Mouse (Mus musculus) thymus, postnatal 4 days (tissue): ENCODE measurements at regions not wholly inside any gene's neighbourhood (a gene's known extent, or its start where the extent isn't known, plus 50 kb on each side); places are given as distances from the start of the nearest gene placed in this dataset.

Experiments
- DNase-seq: peaks from one replicate; pipeline ENCODE4 v3.0.0; 2021

DNA sequence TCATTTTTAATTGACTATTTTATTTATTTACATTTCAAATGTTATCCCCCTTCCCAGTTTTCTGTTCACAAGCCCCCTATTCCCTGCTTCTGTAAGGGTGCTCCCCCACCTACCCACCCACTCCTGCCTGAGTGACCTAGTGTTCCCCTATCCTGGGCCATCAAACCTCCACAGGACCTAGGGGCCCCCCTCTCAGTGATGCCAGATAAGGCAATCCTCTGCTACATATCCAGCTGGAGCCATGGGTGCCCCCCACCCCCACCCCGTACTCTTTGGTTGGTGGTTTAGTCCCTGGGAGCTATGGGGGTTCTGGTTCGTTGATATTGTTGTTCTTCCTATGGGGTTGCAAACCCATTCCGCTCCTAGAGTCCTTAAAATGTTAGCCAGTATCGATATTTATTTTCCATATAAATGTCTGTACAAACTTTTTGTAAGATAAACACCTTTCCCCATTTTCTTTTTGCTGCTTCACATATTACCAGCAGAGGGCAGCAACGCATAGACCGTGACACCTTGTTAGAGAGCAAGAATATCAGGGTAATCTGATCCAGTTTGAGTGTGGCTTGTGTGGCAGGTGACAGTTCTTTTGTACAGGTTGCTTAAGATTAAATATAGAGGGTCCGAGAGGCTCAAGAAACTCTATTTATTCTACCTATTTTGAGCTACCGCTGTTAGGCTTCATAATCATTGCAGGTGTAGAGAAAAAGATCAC, 177.2 kb upstream of the Scn7a start:
- peak; percentile 10 for DNase-seq

GRCm38 (mm10) chr2:66941188-66941587, 156.5 kb upstream of the Scn7a start:
- no peak for DNase-seq

DNA sequence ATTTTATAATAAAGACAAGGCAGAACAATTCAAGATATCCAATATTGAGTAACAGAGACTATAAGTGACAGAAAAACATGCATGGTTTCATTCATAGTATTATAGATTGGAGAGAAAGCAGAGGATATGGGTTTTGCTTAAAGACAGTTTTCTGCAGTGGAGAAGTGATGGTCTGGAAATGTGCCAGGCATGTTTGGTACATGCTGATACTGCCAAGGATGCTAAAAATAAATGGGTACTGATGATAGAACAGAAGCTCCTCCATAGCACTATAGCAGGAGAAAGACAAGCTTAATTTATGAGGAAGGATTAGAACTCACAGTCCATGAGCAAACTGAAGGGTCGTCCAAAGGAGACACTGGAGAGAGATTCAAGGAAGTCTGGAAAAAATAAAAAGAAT, 113.3 kb upstream of the Scn7a start:
- no peak for DNase-seq

DNA sequence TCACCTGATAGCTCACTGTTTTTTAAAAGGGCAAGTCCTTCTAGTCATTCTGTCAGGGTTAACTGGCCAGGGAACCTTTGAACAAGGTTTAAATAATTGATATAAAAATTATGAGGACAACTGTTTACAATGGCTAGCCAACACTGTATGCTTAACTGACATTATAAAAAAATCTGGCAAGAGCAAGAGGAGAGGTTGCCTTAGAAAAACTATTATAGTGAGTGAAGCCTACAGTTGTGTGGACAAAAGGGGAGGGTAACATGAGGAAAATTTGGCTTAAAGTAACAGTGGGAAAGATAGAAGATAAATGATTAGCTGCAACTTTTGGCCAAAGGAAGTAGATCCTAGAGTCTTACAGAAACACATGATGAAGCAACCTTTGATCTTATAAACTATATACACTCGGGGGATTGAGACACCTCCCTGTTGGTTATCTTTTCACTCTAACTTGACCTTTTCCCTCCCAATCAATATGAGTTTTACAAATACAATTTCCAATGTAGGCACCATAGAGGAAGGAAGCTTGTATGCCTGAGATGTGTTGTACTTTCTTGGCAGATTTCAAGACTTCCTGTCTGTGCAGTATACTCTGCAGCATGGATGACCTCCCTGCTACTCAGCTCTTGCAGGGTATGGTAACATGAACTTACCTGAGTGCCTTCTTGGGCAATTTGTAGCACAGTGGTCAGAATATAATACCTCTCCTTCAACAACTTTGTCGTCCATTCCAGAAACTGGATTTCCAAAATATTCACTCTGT, 82.9 kb upstream of the Scn7a start:
- DNase-seq, result no peak
